Mouse (Mus musculus) neutrophil, adult 5-6 weeks (primary cell): ENCODE data around the gene Rnf39. TPM values are rescaled to one million over a fixed set of nuclear protein-coding genes. Genes with fewer than 3 reads are reported as not detected.
A peak's percentile ranks its signal among the peaks of the same experiment; 100 is the strongest.
"Not testable (repeated sequence)": the region's sequence is repeated elsewhere in the genome, so short reads cannot be mapped to it uniquely, and the experiment has no call there.

Source experiments
- ATAC-seq: fragments of 151-379, 151-347 bp; 2 replicates; pipeline ENCODE4 v1.8.0; 2017; ENCODE audit warnings: mild to moderate bottlenecking, moderate TSS enrichment; ENCODE audit not compliant: insufficient number of reproducible peaks, poor library complexity, low FRiP score, severe bottlenecking; ENCODE audit errors: extremely low read depth
- total RNA-seq: library from RNA; stranded (forward); fragments of 200-1000 nt; gene quantifications from 2 replicates; pipeline ENCODE4 v1.2.3, GENCODE M21; 2017

Gene Rnf39
- total RNA-seq, 1 experiment from 2014 or later, result 1.2 TPM

- no peak for ATAC-seq
Measured at GRCm38 (mm10) chr17:36971172-36971850, 28.6 kb downstream of the Rnf39 start.

- ATAC-seq, result no peak
Measured at GRCm38 (mm10) chr17:36972791-36973190, 30.1 kb downstream of the Rnf39 start.

GRCm38 (mm10) chr17:36973271-36973787, 30.6 kb downstream of the Rnf39 start:
- ATAC-seq, result no peak

GRCm38 (mm10) chr17:36981221-36981813, 38.6 kb downstream of the Rnf39 start, which contains the start of gene 2410137M14Rik:
Gene 2410137M14Rik (minus strand): TSS chr17:36981237.
- no peak for ATAC-seq

- no peak for ATAC-seq
Measured at GRCm38 (mm10) chr17:36981845-36982244, 39.1 kb downstream of the Rnf39 start.

- no peak for ATAC-seq
Measured at GRCm38 (mm10) chr17:36982253-36983155, 39.8 kb downstream of the Rnf39 start.

GRCm38 (mm10) chr17:36988475-36988874, 45.8 kb downstream of the Rnf39 start:
- ATAC-seq, result no peak

GRCm38 (mm10) chr17:36989437-36989836, 46.7 kb downstream of the Rnf39 start, which contains the start of gene H2-M5:
Gene H2-M5 (minus strand): TSS chr17:36989537.
- ATAC-seq, result no peak

GRCm38 (mm10) chr17:36990630-36991029, 47.9 kb downstream of the Rnf39 start:
- ATAC-seq, result not testable (repeated sequence)

- no peak for ATAC-seq
Measured at GRCm38 (mm10) chr17:36992336-36993104, 49.8 kb downstream of the Rnf39 start.

GRCm38 (mm10) chr17:36993770-36994325, 51.1 kb downstream of the Rnf39 start:
- no peak for ATAC-seq

GRCm38 (mm10) chr17:36994528-36994927, 51.8 kb downstream of the Rnf39 start:
- ATAC-seq, result no peak

- no peak for ATAC-seq
Measured at GRCm38 (mm10) chr17:36995448-36995847, 52.7 kb downstream of the Rnf39 start.

GRCm38 (mm10) chr17:36997033-36997735, 54.5 kb downstream of the Rnf39 start:
- ATAC-seq, result peak; percentile 9; the same call in 1 of the 2 replicates
